Mouse (Mus musculus): ENCODE measurements around the gene Notum.

DNA sequence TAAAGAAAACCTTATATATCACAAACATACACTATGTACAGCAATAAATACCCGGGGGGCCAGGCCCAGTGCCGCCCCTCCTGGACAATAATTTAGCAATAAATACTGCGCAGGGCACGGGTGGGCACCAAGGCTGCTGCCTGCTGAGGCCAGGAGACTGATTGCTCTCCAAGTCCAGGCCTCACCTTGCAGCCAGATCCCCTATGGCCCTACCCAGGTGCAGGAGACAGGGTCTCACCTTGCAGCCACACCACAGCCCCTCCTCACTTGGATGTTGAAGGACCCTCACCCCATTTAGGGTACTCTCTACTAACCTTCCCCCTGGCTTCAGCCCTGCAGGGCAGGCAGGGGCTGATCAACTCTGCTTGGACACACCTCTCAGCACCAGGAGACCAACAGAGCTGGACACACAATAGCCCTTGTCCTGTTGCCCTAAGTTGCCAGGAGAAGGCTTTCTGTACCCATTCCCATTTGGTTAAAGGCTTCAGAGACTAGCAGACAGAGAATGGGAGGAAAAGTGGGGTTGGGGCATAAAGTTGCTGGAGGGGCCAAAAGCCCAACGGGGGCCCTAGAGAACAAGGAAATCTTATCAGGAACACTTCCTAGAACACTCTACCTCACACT is 35.7 kb downstream of the Notum start, which contains the start of gene Sirt7:
- TF ChIP-seq POLR2A (IDR thresholded peaks at IDR 0.05; ENCODE audit: insufficient read depth, low read depth, low read length): no peak
- no peak for TF ChIP-seq CTCF (IDR thresholded peaks at IDR 0.05)
- no peak for TF ChIP-seq EP300 (IDR thresholded peaks at IDR 0.05; ENCODE audit: insufficient read depth, low read depth, low read length)

Measured in heart, adult 2 months (tissue).